Mouse (Mus musculus): Measurements from ENCODE around the gene Slc38a8. TPM values are rescaled to one million over a fixed set of nuclear protein-coding genes. Genes with fewer than 3 reads are reported as not detected.

Gene Slc38a8
- not detected in 2 replicates for total RNA-seq (2017)

GRCm38 (mm10) chr8:119501598-119501997 is at the start of gene Slc38a8:
TSS of gene Slc38a8 (minus strand) at chr8:119501698.
- ATAC-seq (replicated peaks; ENCODE audit: low read depth, poor library complexity, severe bottlenecking): no peak

GRCm38 (mm10) chr8:119548560-119549113 is 47.1 kb upstream of the Slc38a8 start:
- ATAC-seq (replicated peaks; ENCODE audit: low read depth, poor library complexity, severe bottlenecking): no peak

- no peak for ATAC-seq (replicated peaks; ENCODE audit: low read depth, poor library complexity, severe bottlenecking)
Measured at GRCm38 (mm10) chr8:119547019-119547691, 45.7 kb upstream of the Slc38a8 start.

GRCm38 (mm10) chr8:119545791-119546190 is 44.3 kb upstream of the Slc38a8 start:
- no peak for ATAC-seq (replicated peaks; ENCODE audit: low read depth, poor library complexity, severe bottlenecking)

DNA sequence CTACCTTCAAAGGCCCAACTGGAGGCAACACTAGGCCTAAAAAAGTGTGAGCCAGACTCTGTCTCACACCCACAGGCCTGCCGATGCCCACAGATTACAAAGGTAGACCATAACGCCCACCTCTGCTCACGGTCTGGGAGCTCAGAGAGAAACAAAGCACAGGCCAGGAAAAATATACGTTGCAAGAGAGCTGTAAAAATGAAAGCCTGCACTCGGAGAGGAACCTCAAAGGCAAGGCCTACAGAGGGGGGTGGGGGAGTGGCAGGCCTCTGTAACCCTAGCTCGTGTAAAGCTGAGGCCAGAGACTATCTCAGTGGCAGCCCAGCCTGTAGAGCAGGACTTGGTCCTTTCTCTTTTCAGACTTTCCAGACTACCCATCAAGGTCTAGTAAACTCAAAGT is 43.7 kb upstream of the Slc38a8 start:
- no peak for ATAC-seq (replicated peaks; ENCODE audit: low read depth, poor library complexity, severe bottlenecking)

GRCm38 (mm10) chr8:119544606-119545005 is 43.1 kb upstream of the Slc38a8 start:
- no peak for ATAC-seq (replicated peaks; ENCODE audit: low read depth, poor library complexity, severe bottlenecking)

- ATAC-seq (replicated peaks; ENCODE audit: low read depth, poor library complexity, severe bottlenecking): no peak
Measured at GRCm38 (mm10) chr8:119531973-119532372, 30.5 kb upstream of the Slc38a8 start.

DNA sequence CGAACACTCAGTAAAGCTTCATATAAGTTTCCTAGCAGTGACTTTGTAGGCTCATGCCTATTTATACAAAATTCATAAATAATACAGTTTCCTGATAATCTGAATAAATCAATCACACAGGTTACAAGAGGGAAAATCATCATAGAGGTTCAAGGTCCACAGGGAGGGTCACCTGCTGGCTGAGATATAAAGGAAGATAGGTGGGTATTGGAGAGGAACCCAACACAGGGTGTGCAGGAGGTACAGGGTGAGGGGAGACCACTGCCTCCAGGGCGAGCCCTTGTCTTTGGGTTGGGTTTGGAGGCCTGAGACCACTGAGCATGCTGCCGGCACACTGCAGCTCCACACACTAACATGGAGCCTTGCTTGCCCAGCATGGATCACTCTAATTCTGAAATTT is 29.9 kb upstream of the Slc38a8 start:
- ATAC-seq (replicated peaks; ENCODE audit: low read depth, poor library complexity, severe bottlenecking): no peak

DNA sequence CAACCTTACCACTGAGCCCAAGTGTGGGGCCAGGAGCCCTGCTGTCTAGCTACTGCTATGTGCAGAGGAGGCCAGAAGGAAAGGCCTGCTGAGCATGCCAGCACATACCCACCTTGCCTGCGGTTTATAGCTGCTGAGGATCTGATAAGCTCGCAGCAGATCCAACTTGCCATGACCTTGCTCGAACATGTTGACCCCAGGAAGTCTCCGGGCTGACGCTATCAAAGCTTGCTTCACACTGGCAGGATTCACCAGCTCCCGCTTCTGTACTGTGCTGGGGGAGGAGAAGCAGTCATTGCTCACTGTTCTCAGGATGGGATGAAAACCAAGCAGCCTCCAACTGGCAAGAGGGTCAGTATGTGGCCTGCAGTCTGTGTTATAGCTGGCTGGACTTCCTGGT is 29.4 kb upstream of the Slc38a8 start:
- ATAC-seq (replicated peaks; ENCODE audit: low read depth, poor library complexity, severe bottlenecking): no peak

- no peak for ATAC-seq (replicated peaks; ENCODE audit: low read depth, poor library complexity, severe bottlenecking)
Measured at GRCm38 (mm10) chr8:119528762-119529161, 27.3 kb upstream of the Slc38a8 start.

GRCm38 (mm10) chr8:119520102-119520501 is 18.6 kb upstream of the Slc38a8 start:
- ATAC-seq (replicated peaks; ENCODE audit: low read depth, poor library complexity, severe bottlenecking): peak; percentile 43; the same call in 1 of the 2 replicates

GRCm38 (mm10) chr8:119516674-119517073 is 15.2 kb upstream of the Slc38a8 start:
- ATAC-seq (replicated peaks; ENCODE audit: low read depth, poor library complexity, severe bottlenecking): no peak

GRCm38 (mm10) chr8:119515767-119516166 is 14.3 kb upstream of the Slc38a8 start:
- ATAC-seq (replicated peaks; ENCODE audit: low read depth, poor library complexity, severe bottlenecking): no peak

DNA sequence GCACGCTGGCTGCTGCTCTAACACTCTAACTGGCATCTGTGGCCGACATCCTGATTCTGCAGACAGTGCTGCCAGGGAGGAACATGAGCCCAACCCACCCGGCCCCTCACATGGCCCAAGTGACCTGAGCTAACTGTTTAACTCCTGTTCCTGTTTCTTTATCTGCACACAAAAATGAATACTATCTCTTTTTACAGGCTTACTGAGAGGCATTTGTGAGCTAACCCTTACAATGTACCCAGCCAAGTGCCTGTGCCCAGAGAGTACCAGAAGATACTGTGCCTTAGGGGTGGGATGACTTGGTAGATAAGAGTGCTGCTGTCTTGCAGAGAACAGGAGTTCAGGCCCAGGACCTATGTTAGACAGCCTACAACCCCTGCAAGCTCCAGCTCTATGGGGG is 13.4 kb upstream of the Slc38a8 start:
- ATAC-seq (replicated peaks; ENCODE audit: low read depth, poor library complexity, severe bottlenecking): peak; percentile 71

GRCm38 (mm10) chr8:119513405-119513804 is 11.9 kb upstream of the Slc38a8 start:
- no peak for ATAC-seq (replicated peaks; ENCODE audit: low read depth, poor library complexity, severe bottlenecking)

DNA sequence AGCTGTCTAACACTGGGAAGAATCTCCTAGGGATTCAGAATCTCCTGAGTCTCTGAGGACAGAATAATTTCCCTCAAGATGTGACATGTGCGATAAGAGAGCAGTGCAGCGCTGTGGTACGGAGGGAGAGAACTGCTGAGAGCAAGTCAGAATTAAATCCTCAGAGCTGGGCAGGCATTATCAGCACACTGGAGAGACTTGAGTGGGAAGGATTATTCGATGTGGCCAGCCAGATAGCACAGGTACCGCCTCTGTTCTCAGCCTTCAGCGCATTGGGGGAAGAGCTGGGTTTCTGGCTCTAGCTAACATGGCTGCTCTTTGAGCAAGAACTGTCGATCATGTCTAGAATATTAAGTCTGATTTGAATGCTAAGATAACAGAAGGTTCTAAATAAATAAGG is 10.2 kb upstream of the Slc38a8 start:
- peak; percentile 35 for ATAC-seq (replicated peaks; ENCODE audit: low read depth, poor library complexity, severe bottlenecking)

DNA sequence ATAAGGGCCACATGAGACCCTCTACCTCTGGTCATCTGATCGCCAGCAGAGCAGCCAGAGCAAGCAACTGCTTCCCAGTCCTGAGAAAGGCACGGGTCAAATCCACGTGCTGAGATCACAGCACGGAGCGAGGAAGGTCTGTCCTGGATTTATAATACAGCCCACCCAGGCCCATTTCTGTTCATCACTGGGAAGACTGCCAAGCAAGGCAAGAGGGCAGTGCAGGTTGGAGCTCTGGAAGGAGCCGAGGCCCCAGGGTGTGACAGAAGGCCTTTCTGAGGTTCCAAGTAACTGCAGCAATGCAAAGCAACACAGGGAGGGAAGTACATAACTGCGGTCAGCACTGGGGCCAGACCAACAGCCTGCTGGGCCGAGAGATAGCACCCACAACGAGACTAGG is 9.0 kb upstream of the Slc38a8 start:
- ATAC-seq (replicated peaks; ENCODE audit: low read depth, poor library complexity, severe bottlenecking): no peak

GRCm38 (mm10) chr8:119506106-119506505 is 4.6 kb upstream of the Slc38a8 start:
- 0 out of 2 replicates have a peak, but pooled peaks have one; percentile 10 for ATAC-seq (replicated peaks; ENCODE audit: low read depth, poor library complexity, severe bottlenecking)

DNA sequence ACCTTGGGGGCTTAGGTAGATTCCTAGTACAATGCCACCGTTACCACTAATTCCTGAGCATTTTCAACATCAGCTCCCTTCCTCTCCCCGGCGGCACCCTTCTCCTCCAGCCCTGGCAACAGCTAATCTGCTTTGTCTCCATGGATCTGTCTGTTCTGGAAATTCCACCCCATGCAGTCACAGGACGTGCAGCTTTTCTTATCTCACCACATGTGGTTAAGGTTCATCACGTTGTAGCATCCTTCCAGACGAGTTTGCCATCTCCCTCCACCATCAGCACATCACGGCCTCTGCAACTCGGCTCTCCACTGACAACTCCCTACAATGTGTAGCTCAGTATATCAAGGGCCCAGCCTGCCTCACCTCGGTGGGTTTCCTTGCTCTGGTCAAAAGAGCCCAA is 4.0 kb upstream of the Slc38a8 start:
- no peak for ATAC-seq (replicated peaks; ENCODE audit: low read depth, poor library complexity, severe bottlenecking)

DNA sequence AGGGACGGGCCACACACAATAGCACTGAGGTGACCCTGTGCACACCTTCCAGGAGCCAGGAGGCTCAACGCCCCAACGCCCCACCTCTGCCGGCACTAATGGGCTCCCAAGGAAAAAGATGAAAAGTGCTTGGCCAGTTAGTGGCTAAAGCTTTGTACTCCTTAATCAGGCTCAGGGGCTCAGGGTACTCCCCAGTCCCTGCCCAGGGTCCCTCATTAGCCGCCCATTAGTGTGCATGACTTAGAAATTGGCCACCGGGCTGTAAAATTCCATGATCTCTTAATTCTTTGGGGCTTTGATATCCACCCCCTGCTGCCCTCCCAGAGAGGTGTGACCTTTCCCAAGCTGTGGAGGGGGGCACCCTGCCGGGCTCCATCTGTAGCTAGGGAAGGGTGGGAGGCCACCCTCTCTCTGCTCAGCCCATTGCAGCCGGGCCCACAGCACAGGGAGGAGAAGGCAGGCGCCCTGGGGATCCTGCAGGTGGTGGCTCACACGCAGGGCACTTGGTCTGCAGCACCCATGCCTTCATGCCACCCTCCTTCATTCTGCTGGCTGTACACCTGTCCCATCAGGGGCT is 1.8 kb upstream of the Slc38a8 start:
- ATAC-seq (replicated peaks; ENCODE audit: low read depth, poor library complexity, severe bottlenecking): no peak

GRCm38 (mm10) chr8:119502111-119502510 is 613 bp upstream of the Slc38a8 start:
- no peak for ATAC-seq (replicated peaks; ENCODE audit: low read depth, poor library complexity, severe bottlenecking)

- ATAC-seq (replicated peaks; ENCODE audit: low read depth, poor library complexity, severe bottlenecking): no peak
Measured at GRCm38 (mm10) chr8:119499836-119500235, 1.7 kb downstream of the Slc38a8 start.

Data from common myeloid progenitor, adult 5-6 weeks (primary cell).